Mouse (Mus musculus) adrenal gland, postnatal 4 days (tissue): ENCODE results near the gene 4922502D21Rik. TPM values are rescaled to one million over a fixed set of nuclear protein-coding genes. Genes with fewer than 3 reads are reported as not detected.
A peak's percentile ranks its signal among the peaks of the same experiment; 100 is the strongest.
"Not testable (repeated sequence)": the region's sequence is repeated elsewhere in the genome, so short reads cannot be mapped to it uniquely, and the experiment has no call there.

Experiments used
- DNase-seq, 2 experiments: peaks; one replicate each; pipeline ENCODE4 v3.0.0; 2021 to 2022; ENCODE audit warnings: low spot score in 2 of 2, mixed read lengths in 2 of 2
- long read RNA-seq, 2 experiments: library from polyadenylated mRNA; stranded (forward); transcript quantifications; one replicate each; pipeline ENCODE4 v2.0.0; 2021
- total RNA-seq, 2 experiments: library from RNA; stranded (reverse); gene quantifications; 2 replicates each; pipeline ENCODE4 v1.2.3; 2021

Gene 4922502D21Rik
- total RNA-seq: not detected
- long read RNA-seq, experiment 1: 0 reads
- long read RNA-seq, experiment 2: 0 reads

- no peak for DNase-seq
These were observed at the start of gene 4922502D21Rik for GRCm38 (mm10) chr6:129331610-129332009. 4922502D21Rik (minus strand) TSS chr6:129331796.

- DNase-seq: no peak
These were observed 48.9 kb upstream of the 4922502D21Rik start for GRCm38 (mm10) chr6:129380454-129380853.

- no peak for DNase-seq
These were observed 43.4 kb upstream of the 4922502D21Rik start for GRCm38 (mm10) chr6:129374937-129375471.

- no peak for DNase-seq
These were observed 38.0 kb upstream of the 4922502D21Rik start for GRCm38 (mm10) chr6:129369374-129370132.

- DNase-seq: peak in 1 of 2 experiments; percentile 6
These were observed 34.4 kb upstream of the 4922502D21Rik start for GRCm38 (mm10) chr6:129365959-129366359.

- no peak for DNase-seq
These were observed 32.3 kb upstream of the 4922502D21Rik start for GRCm38 (mm10) chr6:129363942-129364341.

- no peak for DNase-seq
These were observed 27.9 kb upstream of the 4922502D21Rik start for GRCm38 (mm10) chr6:129359515-129359914.

GRCm38 (mm10) chr6:129356430-129356829 is 24.8 kb upstream of the 4922502D21Rik start:
- no peak for DNase-seq

- DNase-seq: no peak
These were observed 24.2 kb upstream of the 4922502D21Rik start for GRCm38 (mm10) chr6:129355774-129356173.

GRCm38 (mm10) chr6:129351091-129351490 is 19.5 kb upstream of the 4922502D21Rik start:
- DNase-seq: no peak

GRCm38 (mm10) chr6:129349524-129350352 is 18.1 kb upstream of the 4922502D21Rik start:
- no peak for DNase-seq

- no peak for DNase-seq
These were observed 12.8 kb upstream of the 4922502D21Rik start for GRCm38 (mm10) chr6:129344408-129344807.

GRCm38 (mm10) chr6:129342391-129342790 is 10.8 kb upstream of the 4922502D21Rik start, which contains the start of gene Clec12a:
Clec12a (plus strand) TSS chr6:129342691.
- DNase-seq: not testable (repeated sequence)

- no peak for DNase-seq
These were observed 6.2 kb upstream of the 4922502D21Rik start for GRCm38 (mm10) chr6:129337751-129338150.

GRCm38 (mm10) chr6:129333674-129334078 is 2.1 kb upstream of the 4922502D21Rik start:
- DNase-seq: peak in 1 of 2 experiments; percentile 9

- no peak for DNase-seq
These were observed 4.9 kb downstream of the 4922502D21Rik start for GRCm38 (mm10) chr6:129326568-129327150.

GRCm38 (mm10) chr6:129326016-129326415 is 5.6 kb downstream of the 4922502D21Rik start:
- DNase-seq: no peak

- no peak for DNase-seq
These were observed 12.3 kb downstream of the 4922502D21Rik start for GRCm38 (mm10) chr6:129319331-129319730.

- DNase-seq: no peak
These were observed 13.2 kb downstream of the 4922502D21Rik start for GRCm38 (mm10) chr6:129318395-129318794.

- DNase-seq: no peak
These were observed 15.1 kb downstream of the 4922502D21Rik start for GRCm38 (mm10) chr6:129316463-129316862.

GRCm38 (mm10) chr6:129315698-129316097 is 15.9 kb downstream of the 4922502D21Rik start:
- no peak for DNase-seq
